Mouse (Mus musculus): Measurements from ENCODE around the gene Ston2. TPM values are rescaled to one million over a fixed set of nuclear protein-coding genes. Genes with fewer than 3 reads are reported as not detected.
"Not testable (repeated sequence)": the region's sequence is repeated elsewhere in the genome, so short reads cannot be mapped to it uniquely, and the experiment has no call there.

Gene Ston2
- total and polyA plus RNA-seq, 3 experiments, result 3.6 to 4.7 (median 4.1) TPM

- Histone ChIP-seq H3K79me2 (replicated peaks; ENCODE audit: control insufficient read depth, insufficient read depth, low read length) (no peaks in the 10 kb centered on the region), H3K4me1 (ENCODE audit: control insufficient read depth, insufficient read depth, low read length) (peaks cover 5% of the 10 kb centered on the region), H3K27me3 (ENCODE audit: control insufficient read depth, insufficient read depth, low read length) (no peaks in the 10 kb centered on the region), H3K27ac (peak overlapping the region; percentile 98), H3K36me3 (ENCODE audit: control insufficient read depth, insufficient read depth, low read length) (peaks cover 14% of the 10 kb centered on the region), H3K4me3 (peak overlapping the region; percentile 82), H3K9ac (ENCODE audit: low read depth, low read length) (peak overlapping the region; percentile 83)
- intact Hi-C loops (cut with DNase I), result loop anchor here (5.0 kb wide), 1 partner anchor 259 kb away; the partner anchor contains the start of gene Sel1l
- TF ChIP-seq EP300 (IDR thresholded peaks at IDR 0.05; ENCODE audit: insufficient read depth, low read depth, low read length) (peak; percentile 84), CTCF (IDR thresholded peaks at IDR 0.05) (peak; percentile 42), POLR2A (IDR thresholded peaks at IDR 0.05; ENCODE audit: insufficient read depth, low read depth, low read length) (peak; percentile 99)
- WGBS, result under 1% methylated on average over 32 of the region's 32 CpGs
- DNase-seq, result peak; percentile 93
These were observed 200.0 kb downstream of the Ston2 start for GRCm38 (mm10) chr12:91588176-91588669.

GRCm38 (mm10) chr12:91587491-91588033 is 200.6 kb downstream of the Ston2 start:
- no peak for TF ChIP-seq CTCF (IDR thresholded peaks at IDR 0.05)
- no peak for TF ChIP-seq EP300 (IDR thresholded peaks at IDR 0.05; ENCODE audit: insufficient read depth, low read depth, low read length)
- no peak for TF ChIP-seq POLR2A (IDR thresholded peaks at IDR 0.05; ENCODE audit: insufficient read depth, low read depth, low read length)
- 31% methylated on average over 5 of the region's 5 CpGs for WGBS
- no peak for DNase-seq
- intact Hi-C loops (cut with DNase I), result loop anchor here (5.0 kb wide), 1 partner anchor 260 kb away; the partner anchor contains the start of gene Sel1l
- peaks cover 16% of the 10 kb centered on the region for H3K36me3 ChIP-seq (ENCODE audit: control insufficient read depth, insufficient read depth, low read length)
- H3K4me3 ChIP-seq, result peak overlapping the region; percentile 82
- H3K4me1 ChIP-seq (ENCODE audit: control insufficient read depth, insufficient read depth, low read length), result peaks cover 5% of the 10 kb centered on the region
- H3K27ac ChIP-seq, result peak overlapping the region; percentile 98
- no peak overlapping the region for H3K9ac ChIP-seq (ENCODE audit: low read depth, low read length)
- no peaks in the 10 kb centered on the region for H3K79me2 ChIP-seq (replicated peaks; ENCODE audit: control insufficient read depth, insufficient read depth, low read length)
- H3K27me3 ChIP-seq (ENCODE audit: control insufficient read depth, insufficient read depth, low read length), result no peaks in the 10 kb centered on the region

GRCm38 (mm10) chr12:91587077-91587476 is 201.1 kb downstream of the Ston2 start:
- no peak overlapping the region for H3K27ac ChIP-seq
- peaks cover 17% of the 10 kb centered on the region for H3K36me3 ChIP-seq (ENCODE audit: control insufficient read depth, insufficient read depth, low read length)
- WGBS, result 73% methylated on average over 3 of the region's 3 CpGs
- intact Hi-C loops (cut with DNase I), result loop anchor here (5.0 kb wide), 1 partner anchor 260 kb away; the partner anchor contains the start of gene Sel1l
- DNase-seq, result no peak
- TF ChIP-seq CTCF (IDR thresholded peaks at IDR 0.05) (no peak), EP300 (IDR thresholded peaks at IDR 0.05; ENCODE audit: insufficient read depth, low read depth, low read length) (no peak), POLR2A (IDR thresholded peaks at IDR 0.05; ENCODE audit: insufficient read depth, low read depth, low read length) (no peak)
- H3K27me3 ChIP-seq (ENCODE audit: control insufficient read depth, insufficient read depth, low read length), result no peaks in the 10 kb centered on the region
- H3K9ac ChIP-seq (ENCODE audit: low read depth, low read length), result no peak overlapping the region
- H3K79me2 ChIP-seq (replicated peaks; ENCODE audit: control insufficient read depth, insufficient read depth, low read length), result no peaks in the 10 kb centered on the region
- peaks cover 7% of the 10 kb centered on the region for H3K4me1 ChIP-seq (ENCODE audit: control insufficient read depth, insufficient read depth, low read length)
- no peak overlapping the region for H3K4me3 ChIP-seq

- H3K4me1 ChIP-seq (ENCODE audit: control insufficient read depth, insufficient read depth, low read length); H3K79me2 ChIP-seq (replicated peaks; ENCODE audit: control insufficient read depth, insufficient read depth, low read length); H3K27me3 ChIP-seq (ENCODE audit: control insufficient read depth, insufficient read depth, low read length); H3K9ac ChIP-seq (ENCODE audit: low read depth, low read length); DNase-seq; H3K27ac ChIP-seq; H3K4me3 ChIP-seq: not testable (repeated sequence)
- H3K36me3 ChIP-seq (ENCODE audit: control insufficient read depth, insufficient read depth, low read length), result peaks cover 24% of the 10 kb centered on the region
- intact Hi-C loops (cut with DNase I), result loop anchor here (5.0 kb wide), 1 partner anchor 261 kb away; the partner anchor contains the start of gene Sel1l
- WGBS, result 93% methylated on average over 4 of the region's 4 CpGs
These were observed 202.4 kb downstream of the Ston2 start for GRCm38 (mm10) chr12:91585815-91586214.

GRCm38 (mm10) chr12:91585206-91585605 is 203.0 kb downstream of the Ston2 start:
- TF ChIP-seq POLR2A (IDR thresholded peaks at IDR 0.05; ENCODE audit: insufficient read depth, low read depth, low read length) (no peak), CTCF (IDR thresholded peaks at IDR 0.05) (no peak), EP300 (IDR thresholded peaks at IDR 0.05; ENCODE audit: insufficient read depth, low read depth, low read length) (no peak)
- intact Hi-C loops (cut with DNase I), result loop anchor here (5.0 kb wide), 1 partner anchor 262 kb away; the partner anchor contains the start of gene Sel1l
- H3K36me3 ChIP-seq (ENCODE audit: control insufficient read depth, insufficient read depth, low read length), result peaks cover 26% of the 10 kb centered on the region

GRCm38 (mm10) chr12:91583409-91583808 is 204.8 kb downstream of the Ston2 start:
- TF ChIP-seq CTCF (IDR thresholded peaks at IDR 0.05) (no peak), POLR2A (IDR thresholded peaks at IDR 0.05; ENCODE audit: insufficient read depth, low read depth, low read length) (no peak), EP300 (IDR thresholded peaks at IDR 0.05; ENCODE audit: insufficient read depth, low read depth, low read length) (no peak)
- Histone ChIP-seq H3K27ac (no peak overlapping the region), H3K4me3 (no peak overlapping the region), H3K9ac (ENCODE audit: low read depth, low read length) (no peak overlapping the region), H3K36me3 (ENCODE audit: control insufficient read depth, insufficient read depth, low read length) (peaks cover 29% of the 10 kb centered on the region), H3K27me3 (ENCODE audit: control insufficient read depth, insufficient read depth, low read length) (no peaks in the 10 kb centered on the region), H3K4me1 (ENCODE audit: control insufficient read depth, insufficient read depth, low read length) (peaks cover 7% of the 10 kb centered on the region), H3K79me2 (replicated peaks; ENCODE audit: control insufficient read depth, insufficient read depth, low read length) (no peaks in the 10 kb centered on the region)
- intact Hi-C loops (cut with DNase I), result no loop called here
- DNase-seq, result no peak
- 60% methylated on average over 6 of the region's 6 CpGs for WGBS

More at GRCm38 (mm10) chr12:91585206-91585605, 203.0 kb downstream of the Ston2 start:
- no peak overlapping the region for H3K4me3 ChIP-seq
- no peak for DNase-seq
- no peak overlapping the region for H3K27ac ChIP-seq
- no peaks in the 10 kb centered on the region for H3K27me3 ChIP-seq (ENCODE audit: control insufficient read depth, insufficient read depth, low read length)
- no peaks in the 10 kb centered on the region for H3K79me2 ChIP-seq (replicated peaks; ENCODE audit: control insufficient read depth, insufficient read depth, low read length)
- WGBS, result 81% methylated on average over 3 of the region's 3 CpGs
- peaks cover 7% of the 10 kb centered on the region for H3K4me1 ChIP-seq (ENCODE audit: control insufficient read depth, insufficient read depth, low read length)
- no peak overlapping the region for H3K9ac ChIP-seq (ENCODE audit: low read depth, low read length)

Small RNAs within 50 kb of the gene (microRNA-seq; reads per million reads assigned to microRNA genes)
- 0 reads per million in 2 experiments for gene Gm22015

Other genes with a start within 250 kb of the Ston2 start
- 10 to 100 TPM; 25.3 to 28.3 TPM for gene Gtf2a1, start 197.9 kb downstream of the Ston2 start, total RNA-seq (2021)
- 9.1 and 12.3 TPM in 2 replicates for gene Gtf2a1, start 197.9 kb downstream of the Ston2 start, polyA plus RNA-seq (2012; rRNA removed)
- 10 to 100 TPM; 64.5 to 64.9 TPM for gene Sel1l, start 60.8 kb upstream of the Ston2 start, total RNA-seq (2021)
- 19.5 and 33.3 TPM in 2 replicates for gene Sel1l, start 60.8 kb upstream of the Ston2 start, polyA plus RNA-seq (2012; rRNA removed)

All from heart, adult 2 months (tissue).